Mouse (Mus musculus) neural tube, embryonic 14.5 days (tissue): ENCODE data around the gene Slc5a2. TPM values are rescaled to one million over a fixed set of nuclear protein-coding genes. Genes with fewer than 3 reads are reported as not detected.

Source experiments
- ATAC-seq: fragments of 200-750 bp; cut with Nextera tagmentation; 2 replicates; pipeline ENCODE4 v1.8.0; 2017; ENCODE audit warnings: low read depth, mild to moderate bottlenecking, moderate TSS enrichment, moderate library complexity
- H3K27ac ChIP-seq: fragments of 300-500 bp; sonication (generic); 2 replicates; pipeline ENCODE4 v1.5.1; 2014; ENCODE audit warnings: low read depth, mild to moderate bottlenecking, control low read depth, low read length, moderate library complexity, mixed read lengths
- H3K27me3 ChIP-seq: fragments of 300-500 bp; sonication (generic); 2 replicates; pipeline ENCODE4 v1.6.1; 2014; ENCODE audit warnings: low read length; ENCODE audit not compliant: control insufficient read depth, insufficient read depth
- H3K36me3 ChIP-seq: fragments of 300-500 bp; sonication (generic); 2 replicates; pipeline ENCODE4 v1.6.1; 2014; ENCODE audit warnings: low read length, mixed read lengths; ENCODE audit not compliant: control insufficient read depth, insufficient read depth
- H3K4me1 ChIP-seq: fragments of 300-500 bp; sonication (generic); 2 replicates; pipeline ENCODE4 v1.6.1; 2014; ENCODE audit warnings: low read length; ENCODE audit not compliant: control insufficient read depth, insufficient read depth
- H3K4me2 ChIP-seq: fragments of 300-500 bp; sonication (generic); 2 replicates; pipeline ENCODE4 v1.6.1; 2014; ENCODE audit warnings: mild to moderate bottlenecking, low read depth, low read length, control low read depth
- H3K4me3 ChIP-seq: fragments of 300-500 bp; sonication (generic); 2 replicates; pipeline ENCODE4 v1.5.1; 2014; ENCODE audit warnings: low read depth, low read length, control low read depth, mixed read lengths
- H3K9ac ChIP-seq: fragments of 300-500 bp; sonication (generic); replicated peaks from 2 replicates; pipeline ENCODE4 v1.6.1; 2014; ENCODE audit warnings: low read depth, mild to moderate bottlenecking, control low read depth, low read length, mixed read lengths
- H3K9me3 ChIP-seq: fragments of 300-500 bp; sonication (generic); 2 replicates; pipeline ENCODE4 v1.6.1; 2016; ENCODE audit warnings: low read length; ENCODE audit not compliant: control insufficient read depth
- WGBS: fragments of 180-500 bp; shearing (Covaris S2); extraction: QIAGEN DNeasy Blood & Tissue Kit; methylation state at CpG from one replicate; pipeline ENCODE4 v1.1.7; 2014; 5-methylcytosine and 5-hydroxymethylcytosine counted together
- polyA plus RNA-seq: library from polyadenylated mRNA; unstranded; fragments of >200 nt; fragmentation: Nextera tagmentation; extraction: Ambion mirVana; gene quantifications from 2 replicates; pipeline ENCODE4 v1.2.1, GENCODE M21; 2014

The Slc5a2 gene
- polyA plus RNA-seq, 1 experiment from 2014 or later = not detected

GRCm38 (mm10) chr7:128285060-128285459 is 19.6 kb downstream of the Slc5a2 start:
- no peak overlapping the region for H3K4me3 ChIP-seq
- H3K27me3 ChIP-seq = no peaks in the 10 kb centered on the region
- H3K27ac ChIP-seq = no peak overlapping the region
- 87% methylated on average over 8 of the region's 8 CpGs for WGBS
- no peak overlapping the region for H3K4me2 ChIP-seq
- H3K4me1 ChIP-seq = no peaks in the 10 kb centered on the region
- ATAC-seq = no peak
- peaks cover 17% of the 10 kb centered on the region; the same call in 1 of the 2 replicates for H3K36me3 ChIP-seq
- H3K9me3 ChIP-seq = no peaks in the 10 kb centered on the region
- H3K9ac ChIP-seq = no peak overlapping the region

DNA sequence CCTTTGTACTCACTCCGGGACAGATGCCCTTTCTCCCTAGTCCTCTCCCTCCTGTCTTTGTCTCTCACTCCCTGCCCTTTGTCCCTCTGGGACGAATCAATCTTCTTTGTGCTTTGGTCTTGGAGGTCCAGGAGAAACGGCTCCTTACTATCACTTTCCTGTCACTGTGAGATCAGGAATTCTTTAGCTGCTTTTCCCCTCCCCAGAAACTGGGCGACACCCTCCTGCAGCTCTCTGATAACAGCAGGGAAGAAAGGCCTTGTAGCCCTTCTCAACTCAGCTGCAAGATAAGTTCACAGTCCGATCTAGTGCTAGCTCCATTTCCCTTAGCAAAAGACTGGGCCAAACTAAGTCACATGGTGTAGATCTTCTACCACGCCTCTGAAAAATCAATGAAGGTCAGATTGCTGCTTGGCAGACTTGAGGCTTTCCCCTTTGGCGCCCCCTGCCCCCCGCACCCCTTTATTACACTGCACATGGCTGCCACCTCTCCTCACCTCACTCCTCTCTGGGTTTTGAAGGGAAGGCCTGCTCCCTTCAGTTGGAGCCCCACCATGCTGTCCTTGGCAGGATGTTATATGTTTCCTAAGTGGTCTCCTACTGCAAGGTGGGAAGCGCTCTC is 23.6 kb downstream of the Slc5a2 start:
- Histone ChIP-seq H3K4me2 (no peak overlapping the region), H3K9ac (0 out of 2 replicates have a peak overlapping the region, but pooled peaks have one; percentile 8), H3K4me3 (no peak overlapping the region), H3K9me3 (no peaks in the 10 kb centered on the region), H3K36me3 (peaks cover 12% of the 10 kb centered on the region; the same call in 1 of the 2 replicates), H3K27ac (no peak overlapping the region), H3K27me3 (no peaks in the 10 kb centered on the region), H3K4me1 (no peaks in the 10 kb centered on the region)
- ATAC-seq = no peak
- WGBS = 22% methylated on average over 9 of the region's 9 CpGs

GRCm38 (mm10) chr7:128294785-128295184 is 29.3 kb downstream of the Slc5a2 start:
- 90% methylated on average over 10 of the region's 10 CpGs for WGBS
- no peak overlapping the region for H3K4me2 ChIP-seq
- ATAC-seq = no peak
- H3K27ac ChIP-seq = no peak overlapping the region
- no peaks in the 10 kb centered on the region for H3K9me3 ChIP-seq
- H3K4me1 ChIP-seq = peaks cover 12% of the 10 kb centered on the region
- H3K4me3 ChIP-seq = no peak overlapping the region
- no peak overlapping the region for H3K9ac ChIP-seq
- no peaks in the 10 kb centered on the region for H3K36me3 ChIP-seq
- H3K27me3 ChIP-seq = no peaks in the 10 kb centered on the region

DNA sequence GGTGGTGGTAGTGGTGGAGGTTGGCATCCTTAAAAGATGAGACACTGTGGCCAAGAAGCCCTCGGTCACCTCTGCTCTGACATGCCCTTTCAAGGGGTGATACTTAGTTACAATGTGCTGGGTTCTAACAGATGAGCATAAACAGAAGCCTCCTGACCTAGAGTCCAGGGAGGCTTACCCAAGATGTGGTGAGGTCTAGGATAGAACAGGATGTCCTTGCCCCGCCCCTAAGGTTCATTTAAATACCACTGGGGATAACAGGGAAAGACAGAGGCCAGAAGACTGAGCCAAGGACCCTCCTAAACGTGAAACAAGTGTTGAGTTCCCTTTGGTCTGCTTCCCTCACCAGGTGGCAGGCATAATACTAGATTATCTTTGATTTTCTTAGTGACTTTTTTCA is 31.1 kb downstream of the Slc5a2 start:
- H3K36me3 ChIP-seq = no peaks in the 10 kb centered on the region
- H3K27me3 ChIP-seq = no peaks in the 10 kb centered on the region
- no peak overlapping the region for H3K4me3 ChIP-seq
- no peak for ATAC-seq
- H3K4me1 ChIP-seq = peaks cover 12% of the 10 kb centered on the region
- H3K27ac ChIP-seq = no peak overlapping the region
- H3K9me3 ChIP-seq = no peaks in the 10 kb centered on the region
- H3K9ac ChIP-seq = no peak overlapping the region
- no peak overlapping the region for H3K4me2 ChIP-seq
- WGBS = 65% methylated on average over 3 of the region's 3 CpGs

- no peak for ATAC-seq
- 37% methylated on average over 10 of the region's 10 CpGs for WGBS
Observed at GRCm38 (mm10) chr7:128297291-128297616, 31.8 kb downstream of the Slc5a2 start.

GRCm38 (mm10) chr7:128297617-128298480 is 32.4 kb downstream of the Slc5a2 start, which contains the start of gene BC017158:
Gene BC017158 (minus strand): TSS chr7:128298170.
- H3K9me3 ChIP-seq = no peaks in the 10 kb centered on the region
- ATAC-seq = peak; percentile 65; the same call in 1 of the 2 replicates
- peaks cover 12% of the 10 kb centered on the region for H3K4me1 ChIP-seq
- H3K4me2 ChIP-seq = peak within 1 kb of the TSS; percentile 82
- 2% methylated on average over 46 of the region's 47 CpGs for WGBS
- no peaks in the 10 kb centered on the region for H3K36me3 ChIP-seq
- H3K9ac ChIP-seq = peak within 1 kb of the TSS; percentile 83
- peak within 1 kb of the TSS; percentile 50 for H3K27ac ChIP-seq
- H3K27me3 ChIP-seq = no peaks in the 10 kb centered on the region
- H3K4me3 ChIP-seq = peak within 1 kb of the TSS; percentile 79

More at GRCm38 (mm10) chr7:128297291-128297616, 31.8 kb downstream of the Slc5a2 start:
- Histone ChIP-seq H3K9me3 (no peaks in the 10 kb centered on the region), H3K4me2 (peak overlapping the region; percentile 82), H3K9ac (peak overlapping the region; percentile 83), H3K4me3 (peak overlapping the region; percentile 79), H3K4me1 (peaks cover 12% of the 10 kb centered on the region), H3K27me3 (no peaks in the 10 kb centered on the region), H3K27ac (peak overlapping the region; percentile 50; the same call in 1 of the 2 replicates), H3K36me3 (no peaks in the 10 kb centered on the region)

GRCm38 (mm10) chr7:128298481-128299342 is 33.3 kb downstream of the Slc5a2 start:
- Histone ChIP-seq H3K36me3 (no peaks in the 10 kb centered on the region), H3K4me1 (peaks cover 12% of the 10 kb centered on the region), H3K27ac (no peak overlapping the region), H3K4me2 (peak overlapping the region; percentile 82), H3K27me3 (no peaks in the 10 kb centered on the region), H3K9ac (no peak overlapping the region), H3K4me3 (peak overlapping the region; percentile 79; the same call in 1 of the 2 replicates), H3K9me3 (no peaks in the 10 kb centered on the region)
- 80% methylated on average over 8 of the region's 8 CpGs for WGBS
- no peak for ATAC-seq

DNA sequence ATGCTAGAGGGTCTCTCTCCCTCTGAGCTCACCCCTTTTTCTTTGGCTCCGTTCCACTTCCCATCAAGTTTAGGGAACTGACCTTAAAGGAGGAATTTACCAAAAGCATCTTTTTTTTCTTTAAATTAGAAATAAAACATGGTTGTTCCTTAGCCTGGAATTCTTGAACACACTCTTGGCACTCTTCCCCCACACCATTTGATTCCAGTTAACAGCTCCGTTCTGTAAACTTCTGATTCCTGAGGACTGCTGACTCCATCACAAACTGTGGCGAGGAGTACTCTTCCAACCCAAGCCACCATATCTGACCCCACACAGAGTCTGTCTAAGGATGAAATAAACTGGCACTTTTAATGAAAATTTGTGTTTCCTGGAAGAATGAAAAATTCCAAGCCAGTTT is 35.5 kb downstream of the Slc5a2 start:
- Histone ChIP-seq H3K4me1 (peaks cover 12% of the 10 kb centered on the region), H3K36me3 (no peaks in the 10 kb centered on the region), H3K27me3 (no peaks in the 10 kb centered on the region), H3K9me3 (no peaks in the 10 kb centered on the region), H3K4me2 (no peak overlapping the region), H3K9ac (no peak overlapping the region), H3K27ac (no peak overlapping the region), H3K4me3 (no peak overlapping the region)
- 89% methylated on average over 3 of the region's 3 CpGs for WGBS
- no peak for ATAC-seq
